Mouse (Mus musculus) spleen, adult 12 weeks (tissue): Measurements from ENCODE around the gene Sbf1.
A peak's percentile ranks its signal among the peaks of the same experiment; 100 is the strongest.

ENCODE experiments used
- DNase-seq: peaks from one replicate; pipeline ENCODE4 v3.0.0; 2022; ENCODE audit warnings: low spot score

The Sbf1 gene

GRCm38 (mm10) chr15:89316146-89316545, 1.0 kb upstream of the Sbf1 start:
- DNase-seq, result no peak

DNA sequence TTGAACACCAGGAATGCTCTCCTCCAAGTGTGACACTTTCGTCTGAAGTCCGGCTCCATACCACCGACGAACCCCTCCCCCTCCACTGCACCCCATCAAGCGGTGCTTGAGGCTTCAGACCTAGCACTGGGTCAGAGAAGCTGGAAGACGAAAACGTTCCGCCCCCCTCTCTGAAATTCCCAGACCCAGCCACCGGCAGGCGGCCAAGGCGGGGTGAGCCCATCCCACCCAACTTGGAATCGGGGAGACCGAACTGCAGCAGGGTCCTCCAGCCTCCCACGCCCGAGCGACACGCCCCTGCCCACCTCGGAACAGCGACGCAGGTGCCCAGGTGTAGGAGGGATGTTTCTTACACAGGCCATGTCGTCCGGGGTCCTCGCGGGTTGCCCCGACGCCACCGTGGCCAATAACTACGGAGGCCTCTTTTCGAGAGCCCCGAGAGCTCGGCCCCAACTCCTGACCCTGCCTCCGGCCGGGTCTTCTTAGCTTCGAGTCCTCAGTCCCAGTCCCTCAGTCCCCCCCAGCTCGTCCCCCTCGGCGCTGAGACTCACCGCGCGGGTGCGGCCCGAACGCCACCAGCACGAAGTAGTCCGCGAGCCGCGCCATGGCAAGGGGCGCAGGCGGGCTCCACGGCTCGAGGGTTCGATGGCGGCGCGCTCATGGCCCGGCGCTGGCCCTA, 461 bp downstream of the Sbf1 start:
- peak; percentile 24 for DNase-seq

DNA sequence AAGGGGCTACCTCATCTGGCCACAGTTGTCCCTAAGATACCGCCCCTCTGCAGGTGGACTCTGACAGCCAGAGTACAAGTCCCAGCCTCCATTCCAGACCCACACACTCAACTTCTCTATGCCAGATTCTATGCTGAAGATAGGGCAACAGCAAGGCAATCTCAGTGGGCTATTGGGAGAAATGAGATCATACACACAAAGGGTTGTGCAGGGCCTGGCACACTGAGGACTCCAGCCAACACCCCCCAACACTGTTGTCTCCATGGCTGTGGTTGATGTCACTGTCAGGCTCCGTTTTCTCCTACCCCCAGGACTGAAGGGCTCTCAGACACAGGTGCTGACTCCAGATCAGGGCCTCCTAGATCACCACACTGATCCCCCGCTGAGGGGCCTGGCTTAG, 1.0 kb downstream of the Sbf1 start:
- DNase-seq, result no peak

DNA sequence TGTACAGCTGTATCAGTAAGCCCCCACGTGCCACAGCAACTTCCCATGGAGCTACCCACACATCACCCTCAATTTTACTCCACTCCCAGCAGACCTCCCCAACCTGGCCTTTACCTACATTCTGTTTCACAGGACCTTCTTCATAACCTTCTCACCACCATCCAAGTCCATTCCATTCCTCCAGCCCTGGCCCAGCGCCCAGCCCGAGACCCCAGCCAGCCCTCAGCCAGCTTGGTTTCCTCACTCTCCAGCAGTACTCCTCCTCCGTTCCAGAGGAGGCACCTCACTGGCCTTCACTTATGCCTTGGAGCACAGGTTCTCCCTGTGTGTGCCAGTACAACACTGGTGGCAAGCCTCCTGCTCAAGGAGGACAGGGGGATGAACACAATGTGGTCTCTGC, 1.8 kb downstream of the Sbf1 start:
- DNase-seq, result no peak

- peak; percentile 33 for DNase-seq
These were observed 5.1 kb downstream of the Sbf1 start for GRCm38 (mm10) chr15:89309962-89310498.

GRCm38 (mm10) chr15:89308406-89309139, 6.5 kb downstream of the Sbf1 start:
- DNase-seq, result no peak

DNA sequence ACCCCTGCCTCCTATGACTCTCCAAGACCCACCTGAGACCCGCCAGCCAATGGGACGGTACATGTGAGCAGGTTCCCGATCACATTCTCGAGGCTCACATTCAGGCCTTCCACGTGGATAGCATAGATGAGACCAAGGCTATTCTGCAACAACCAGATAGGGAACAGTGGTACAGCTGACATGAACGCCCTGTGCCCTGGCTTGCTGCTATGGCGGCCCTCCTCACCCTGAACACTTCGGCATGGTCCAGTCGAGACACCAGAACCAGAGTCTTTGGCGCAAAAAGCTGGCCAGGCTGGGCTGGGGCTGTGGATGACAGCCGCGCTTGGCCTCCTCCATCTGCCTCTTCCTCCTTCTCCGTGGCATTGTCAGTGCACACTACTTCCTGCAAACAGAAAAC, 7.7 kb downstream of the Sbf1 start:
- DNase-seq, result no peak

DNA sequence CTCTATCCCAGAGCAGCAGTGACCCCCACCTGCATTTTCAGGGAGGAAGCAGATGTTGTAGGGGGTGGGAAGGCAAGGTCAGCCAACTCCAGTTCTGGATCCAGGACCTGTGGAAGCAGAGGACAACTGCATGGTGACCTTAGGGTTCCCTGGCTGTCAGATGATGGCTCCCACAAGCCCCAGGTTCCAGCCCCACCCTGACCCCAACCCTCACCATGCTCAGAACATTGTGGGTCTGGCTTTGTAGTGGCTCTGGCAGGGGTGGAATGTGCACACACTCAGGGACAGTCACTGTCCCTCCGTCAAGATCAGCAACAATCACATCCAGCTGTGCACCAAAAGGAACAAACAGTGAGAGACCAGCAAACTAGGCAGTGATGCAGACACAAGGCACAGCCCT, 9.1 kb downstream of the Sbf1 start:
- DNase-seq, result no peak

DNA sequence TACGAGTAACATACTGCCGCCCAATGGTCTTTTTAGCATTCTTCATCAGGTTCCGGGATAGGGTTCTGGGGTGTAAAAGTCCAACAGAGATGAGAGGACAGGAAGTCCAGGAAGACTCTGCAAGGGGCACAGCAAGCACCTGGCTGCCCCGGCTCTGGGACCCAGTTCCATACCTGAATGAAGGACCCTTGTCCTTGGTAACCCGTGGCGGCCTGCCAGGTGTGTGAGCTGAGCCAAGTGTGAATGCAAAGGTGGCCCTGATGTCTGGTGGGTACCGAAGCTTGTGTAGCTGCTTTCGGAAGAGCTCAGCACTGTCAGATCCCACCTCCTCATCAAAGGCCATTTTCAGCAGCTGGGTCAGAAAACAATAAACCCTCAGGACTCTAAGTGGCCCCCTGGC, 14.5 kb downstream of the Sbf1 start:
- no peak for DNase-seq

DNA sequence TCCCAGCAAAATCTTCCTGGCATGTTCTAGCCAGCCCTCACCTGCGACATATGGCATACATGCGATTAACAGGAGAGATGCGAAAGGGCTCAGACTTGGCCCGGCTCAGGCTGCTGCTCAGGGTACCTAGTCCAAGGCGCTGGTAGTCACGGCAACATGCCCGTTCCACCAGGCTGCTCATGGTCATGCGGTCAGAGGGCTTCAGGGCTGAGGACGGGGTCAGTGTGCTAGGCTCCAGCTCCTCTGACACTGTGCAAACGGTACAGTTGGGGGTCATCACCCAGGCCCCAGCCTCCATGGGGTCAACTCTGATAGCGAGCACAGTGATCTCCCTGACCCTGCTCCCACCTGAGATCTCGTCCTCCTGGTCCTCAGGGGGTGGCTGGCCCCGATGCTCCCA, 14.9 kb downstream of the Sbf1 start:
- DNase-seq, result no peak

DNA sequence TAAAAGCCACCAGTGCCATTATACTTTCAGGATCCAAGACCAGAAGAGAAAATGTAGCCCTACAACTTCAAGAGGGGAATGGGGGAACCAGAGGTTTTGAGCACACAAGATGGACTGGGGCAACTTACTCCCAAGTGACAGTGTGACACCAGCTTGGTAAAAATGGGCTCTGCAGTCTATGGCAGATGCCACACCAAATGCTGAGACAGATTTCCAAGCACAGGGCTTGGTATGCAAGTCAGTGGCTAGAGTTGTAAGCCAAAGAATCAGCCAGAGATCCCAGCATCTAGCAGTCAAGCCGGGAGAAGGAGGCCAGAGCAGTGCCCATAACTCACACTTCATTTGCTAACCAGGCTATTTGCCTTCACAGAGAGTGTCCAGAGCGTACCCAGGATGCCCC, 17.4 kb downstream of the Sbf1 start:
- no peak for DNase-seq

DNA sequence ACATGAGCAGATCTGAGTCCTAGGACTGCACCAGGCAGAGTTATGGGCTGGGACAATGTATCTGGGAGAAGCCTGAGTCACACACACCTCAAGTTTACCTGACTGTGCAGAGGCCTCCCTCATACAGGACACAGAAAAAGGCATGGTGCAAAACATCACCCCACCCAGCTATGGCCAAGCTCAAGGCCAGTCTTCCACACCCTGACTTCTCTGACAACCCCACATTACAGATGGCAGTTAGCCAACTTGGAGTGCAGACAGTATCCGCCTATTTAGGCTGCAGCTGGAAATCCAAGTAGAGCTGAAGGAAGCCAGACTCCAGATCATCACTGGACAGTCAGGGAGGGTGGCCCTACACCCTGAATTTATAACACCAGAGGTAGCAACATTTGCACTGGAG, 18.6 kb downstream of the Sbf1 start:
- no peak for DNase-seq

GRCm38 (mm10) chr15:89295580-89296165, 19.4 kb downstream of the Sbf1 start:
- no peak for DNase-seq

DNA sequence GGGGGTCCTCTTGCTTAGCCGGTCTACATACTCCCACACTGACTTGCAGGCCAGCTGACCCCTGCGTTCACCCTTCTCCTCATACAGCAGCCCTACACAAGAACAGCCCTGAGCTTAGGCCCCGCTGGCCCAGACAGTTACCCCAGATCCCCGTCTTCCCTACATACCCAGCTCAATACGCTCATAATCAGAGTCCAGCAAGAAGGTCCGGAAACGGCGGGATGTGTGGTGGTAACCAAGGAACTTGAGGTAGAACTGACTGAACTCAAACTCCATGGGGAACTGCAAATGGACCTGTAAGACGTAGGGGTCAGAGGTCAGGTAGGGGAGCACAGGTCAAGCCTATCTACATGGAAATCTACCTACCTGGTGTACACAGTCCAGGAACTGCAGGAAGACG, 21.3 kb downstream of the Sbf1 start:
- DNase-seq, result no peak

DNA sequence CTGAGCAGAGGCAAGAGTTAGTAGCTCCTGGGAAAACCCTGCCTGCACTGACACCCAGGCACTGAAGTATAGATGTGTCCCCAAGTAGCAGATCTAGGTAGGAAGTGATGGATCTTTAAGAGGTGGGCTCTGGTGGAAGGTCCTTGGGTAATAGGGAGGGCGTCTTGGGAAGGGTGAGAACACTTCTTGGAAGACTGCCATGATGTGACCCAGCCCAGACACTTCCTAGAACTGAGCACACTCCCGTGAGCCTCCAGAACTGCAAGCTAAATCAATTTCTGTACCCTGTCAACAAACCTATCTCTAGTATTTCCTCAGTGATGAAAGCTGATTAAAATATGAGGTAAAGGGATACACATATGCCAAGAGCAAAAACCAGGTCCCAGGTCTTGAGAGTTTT, 22.3 kb downstream of the Sbf1 start:
- DNase-seq, result no peak

GRCm38 (mm10) chr15:89291521-89291920, 23.6 kb downstream of the Sbf1 start:
- DNase-seq, result no peak

DNA sequence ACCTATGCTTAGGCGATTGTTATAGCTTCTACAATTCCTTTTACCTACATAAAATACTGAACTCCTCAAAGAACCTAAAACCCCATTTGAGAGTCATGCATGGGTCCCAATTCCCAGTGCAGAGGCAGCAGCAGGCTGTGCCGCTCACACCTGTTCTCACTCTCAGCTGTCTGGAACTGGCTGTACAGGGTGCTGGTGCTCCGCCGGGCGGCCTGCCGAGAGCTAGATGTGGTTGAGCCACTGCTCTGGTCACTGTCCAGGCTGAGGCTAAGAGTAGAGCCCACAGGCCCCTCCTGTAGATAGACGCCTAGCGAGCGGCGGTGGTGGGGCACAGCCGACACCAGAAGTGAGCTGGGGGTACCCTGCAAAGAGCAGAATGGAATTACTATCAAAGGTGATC, 25.7 kb downstream of the Sbf1 start:
- DNase-seq, result no peak

GRCm38 (mm10) chr15:89288227-89288767, 26.8 kb downstream of the Sbf1 start:
- no peak for DNase-seq

- DNase-seq, result no peak
These were observed 28.5 kb downstream of the Sbf1 start for GRCm38 (mm10) chr15:89286582-89286981.

GRCm38 (mm10) chr15:89286114-89286513, 29.0 kb downstream of the Sbf1 start:
- DNase-seq, result no peak

- DNase-seq, result no peak
These were observed 29.6 kb downstream of the Sbf1 start for GRCm38 (mm10) chr15:89285478-89285877.

DNA sequence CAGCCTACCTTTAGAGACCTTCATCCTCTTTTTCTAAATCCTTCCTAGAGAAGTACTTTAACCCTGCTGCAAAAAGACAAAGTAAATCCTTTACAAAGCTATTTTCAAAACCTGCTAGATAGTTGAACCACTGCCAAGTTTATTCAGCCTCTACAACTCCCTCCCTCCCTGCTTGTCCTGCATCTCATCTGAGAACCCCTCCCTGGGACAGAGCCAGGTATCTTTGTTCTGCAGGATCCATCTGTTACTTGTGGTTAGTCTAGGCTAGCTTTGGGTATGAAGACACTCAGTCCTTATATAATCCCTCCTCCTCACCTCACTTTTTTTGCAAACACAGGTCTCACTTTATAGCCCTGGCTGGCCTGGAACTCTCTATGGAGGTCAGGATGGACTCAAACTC, 30.1 kb downstream of the Sbf1 start:
- no peak for DNase-seq

- DNase-seq, result no peak
These were observed 31.0 kb downstream of the Sbf1 start for GRCm38 (mm10) chr15:89284094-89284493.
